Mouse (Mus musculus) E14TG2a.4 (cell line): ENCODE results near the gene Pln.

Experiments
- H3K27me3 ChIP-seq: 2 replicates; pipeline ENCODE4 v1.6.1; 2014; ENCODE audit warnings: low read length, control low read depth; ENCODE audit not compliant: insufficient read depth
- H3K36me3 ChIP-seq: 2 replicates; pipeline ENCODE4 v1.6.1; 2014; ENCODE audit warnings: low read length, control low read depth; ENCODE audit not compliant: insufficient read depth
- H3K4me1 ChIP-seq: replicated peaks from 2 replicates; pipeline ENCODE4 v1.6.1; 2014; ENCODE audit warnings: low read depth, low read length, control low read depth
- H3K4me3 ChIP-seq: replicated peaks from 2 replicates; pipeline ENCODE4 v1.5.1; 2014; ENCODE audit warnings: mild to moderate bottlenecking, low read length
- H3K9me3 ChIP-seq: 2 replicates; pipeline ENCODE4 v1.6.1; 2014; ENCODE audit warnings: low read length, control low read depth
- CTCF ChIP-seq: conservative IDR thresholded peaks from 2 replicates; pipeline ENCODE4 v1.5.1; 2014; ENCODE audit warnings: low read length
- NANOG ChIP-seq: IDR thresholded peaks from 2 replicates; pipeline ENCODE4 v1.6.1; 2014; ENCODE audit warnings: borderline replicate concordance, low read length, mixed read lengths
- POU5F1 ChIP-seq: IDR thresholded peaks from 2 replicates; pipeline ENCODE4 v1.6.1; 2014; ENCODE audit warnings: low read length, borderline replicate concordance

Pln gene

DNA sequence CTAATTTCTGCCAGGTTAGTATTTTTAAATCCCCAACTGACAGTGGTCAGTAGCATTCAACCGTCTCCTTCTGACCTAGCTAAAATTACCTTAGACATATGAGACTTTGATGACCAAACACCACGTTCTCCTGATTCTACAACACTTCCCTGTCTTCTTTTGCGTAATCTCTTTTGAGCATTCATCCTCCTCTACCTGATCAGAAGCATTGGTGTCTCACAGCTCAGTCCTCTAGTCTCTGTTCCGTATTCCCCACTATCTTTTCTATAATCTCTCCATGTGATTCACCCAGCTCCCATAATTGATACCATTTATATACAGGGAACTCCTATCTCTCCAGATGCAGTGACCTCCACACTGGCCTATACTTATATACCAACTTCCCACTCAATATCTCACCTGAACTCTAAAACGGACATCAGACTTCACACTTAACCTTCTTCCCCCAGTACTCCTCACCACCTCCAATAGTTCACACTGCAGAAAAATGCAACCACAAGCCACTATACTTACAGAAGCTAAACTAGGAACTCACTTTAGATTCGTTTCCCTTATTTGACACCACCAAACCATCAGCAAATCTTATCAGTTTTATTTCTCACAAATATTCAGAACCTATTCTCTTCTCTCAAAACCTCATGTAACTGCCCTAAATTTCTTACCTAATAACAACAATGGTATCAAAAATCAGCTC is 36.6 kb downstream of the Pln start:
- Histone ChIP-seq H3K27me3 (peaks cover 12% of the 10 kb centered on the region), H3K9me3 (peaks cover 8% of the 10 kb centered on the region; the same call in 1 of the 2 replicates), H3K4me1 (no peaks in the 10 kb centered on the region), H3K4me3 (no peak overlapping the region), H3K36me3 (no peaks in the 10 kb centered on the region)
- TF ChIP-seq CTCF (no peak), NANOG (no peak), POU5F1 (no peak)

DNA sequence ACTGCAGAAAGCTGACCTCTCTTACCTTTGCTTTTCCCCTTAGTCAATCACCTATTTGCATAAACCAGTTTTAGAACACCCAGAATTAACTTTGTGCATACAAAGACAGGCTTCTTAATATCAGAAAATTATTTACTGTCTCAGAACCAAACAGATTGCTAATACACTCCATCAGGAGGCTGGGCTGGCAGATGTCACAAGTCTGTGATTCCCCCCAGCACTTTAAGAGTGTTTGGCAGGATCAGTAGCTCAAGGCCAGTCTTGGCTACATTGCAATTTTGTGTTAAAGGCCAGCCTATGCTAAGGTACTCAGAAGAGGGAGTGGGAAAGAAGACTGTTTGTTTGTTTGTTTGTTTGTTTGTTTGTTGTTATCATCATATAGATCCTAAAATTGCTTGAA is 39.6 kb downstream of the Pln start:
- TF ChIP-seq NANOG (no peak), POU5F1 (no peak), CTCF (no peak)
- Histone ChIP-seq H3K4me3 (no peak overlapping the region), H3K4me1 (peaks cover 6% of the 10 kb centered on the region; the same call in 1 of the 2 replicates), H3K9me3 (no peaks in the 10 kb centered on the region), H3K36me3 (no peaks in the 10 kb centered on the region), H3K27me3 (peaks cover 19% of the 10 kb centered on the region)

DNA sequence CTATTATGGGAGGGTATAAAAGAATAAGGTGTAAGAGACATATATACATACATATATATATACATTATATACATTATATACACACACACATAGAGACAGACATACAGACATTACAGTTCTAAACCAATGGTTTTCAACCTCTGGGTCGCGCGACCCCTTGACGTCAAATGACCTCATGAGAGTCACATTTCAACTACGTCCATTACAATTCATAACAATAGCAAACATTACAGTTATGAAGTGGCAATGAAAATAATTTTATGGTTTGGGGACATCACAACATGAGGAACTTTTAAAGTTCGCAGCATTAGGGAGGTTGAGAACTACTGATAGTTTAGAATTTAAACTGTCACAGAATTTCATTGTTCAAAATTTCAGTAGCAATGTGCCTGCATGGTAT is 40.8 kb downstream of the Pln start:
- no peak overlapping the region for H3K4me3 ChIP-seq
- TF ChIP-seq CTCF (no peak), POU5F1 (no peak), NANOG (no peak)
- H3K4me1 ChIP-seq, result peaks cover 6% of the 10 kb centered on the region; the same call in 1 of the 2 replicates
- no peaks in the 10 kb centered on the region for H3K9me3 ChIP-seq
- H3K36me3 ChIP-seq, result no peaks in the 10 kb centered on the region
- peaks cover 19% of the 10 kb centered on the region for H3K27me3 ChIP-seq

DNA sequence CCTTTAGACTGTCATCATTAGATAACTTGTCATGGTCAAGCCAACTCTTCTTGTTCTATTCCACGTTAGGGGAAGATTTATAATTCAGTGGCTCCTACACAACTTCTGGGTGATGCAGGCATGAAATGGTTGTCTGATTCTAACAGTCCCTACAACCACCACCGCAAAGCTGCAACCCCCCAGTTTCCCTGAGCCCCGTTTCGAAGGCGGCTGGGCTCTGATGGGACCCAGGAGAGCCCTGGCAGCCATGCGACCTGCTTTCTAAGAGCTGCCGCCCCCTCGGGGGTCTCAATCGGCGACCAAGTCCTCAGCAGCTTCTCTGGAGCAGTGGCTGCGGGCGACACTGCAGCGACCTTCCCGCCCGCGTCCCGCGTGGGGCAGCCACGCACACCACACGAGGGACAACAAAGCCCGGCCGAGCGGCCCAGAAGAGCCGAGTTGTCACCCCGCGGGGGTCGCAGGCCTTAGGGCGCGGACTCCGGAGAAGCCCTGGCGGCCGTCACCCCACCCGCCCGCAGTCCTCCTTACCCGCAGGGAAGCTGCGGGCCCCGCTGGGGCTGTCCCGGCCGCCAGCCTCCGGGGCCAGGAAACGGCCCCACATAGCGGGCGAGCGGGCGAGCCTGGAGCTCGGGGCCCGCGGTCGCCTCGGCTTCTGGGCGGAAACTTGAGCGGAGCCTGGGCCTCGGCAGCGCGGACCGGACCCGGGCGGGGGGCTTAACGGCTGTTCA is 41.7 kb downstream of the Pln start:
- no peak for TF ChIP-seq POU5F1
- TF ChIP-seq CTCF, result no peak
- no peak for TF ChIP-seq NANOG
- peaks cover 6% of the 10 kb centered on the region; the same call in 1 of the 2 replicates for H3K4me1 ChIP-seq
- no peaks in the 10 kb centered on the region for H3K36me3 ChIP-seq
- H3K27me3 ChIP-seq, result peaks cover 19% of the 10 kb centered on the region
- H3K4me3 ChIP-seq, result peak overlapping the region; percentile 90
- H3K9me3 ChIP-seq, result no peaks in the 10 kb centered on the region

DNA sequence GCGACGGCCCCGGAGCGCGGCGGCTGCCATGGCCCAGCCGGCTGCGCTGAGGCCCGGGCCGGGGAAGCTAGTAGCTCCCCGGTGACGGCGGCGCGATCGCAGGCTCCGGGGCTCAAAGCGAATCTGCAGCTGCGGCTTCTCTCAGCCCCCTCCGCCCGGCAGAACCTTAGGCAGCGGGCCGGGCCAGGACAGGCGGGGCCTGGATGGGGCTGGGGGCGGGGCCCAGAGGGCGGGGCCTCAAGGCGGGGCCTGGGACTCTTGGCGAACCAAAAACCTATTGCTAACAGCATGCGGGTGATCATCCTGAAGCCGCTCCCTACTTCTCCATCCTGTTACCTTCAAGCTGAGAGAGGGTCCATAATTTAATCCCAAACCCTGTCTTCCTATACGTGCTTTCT is 42.2 kb downstream of the Pln start, which contains the start of gene Cep85l:
Gene Cep85l, minus strand, starts transcription at position 239 of the 398 bp plus-strand sequence.
- Histone ChIP-seq H3K4me3 (peak within 1 kb of the TSS; percentile 90), H3K27me3 (peaks cover 19% of the 10 kb centered on the region), H3K4me1 (peaks cover 6% of the 10 kb centered on the region; the same call in 1 of the 2 replicates), H3K36me3 (no peaks in the 10 kb centered on the region), H3K9me3 (no peaks in the 10 kb centered on the region)
- TF ChIP-seq POU5F1 (no peak), CTCF (no peak), NANOG (no peak)

DNA sequence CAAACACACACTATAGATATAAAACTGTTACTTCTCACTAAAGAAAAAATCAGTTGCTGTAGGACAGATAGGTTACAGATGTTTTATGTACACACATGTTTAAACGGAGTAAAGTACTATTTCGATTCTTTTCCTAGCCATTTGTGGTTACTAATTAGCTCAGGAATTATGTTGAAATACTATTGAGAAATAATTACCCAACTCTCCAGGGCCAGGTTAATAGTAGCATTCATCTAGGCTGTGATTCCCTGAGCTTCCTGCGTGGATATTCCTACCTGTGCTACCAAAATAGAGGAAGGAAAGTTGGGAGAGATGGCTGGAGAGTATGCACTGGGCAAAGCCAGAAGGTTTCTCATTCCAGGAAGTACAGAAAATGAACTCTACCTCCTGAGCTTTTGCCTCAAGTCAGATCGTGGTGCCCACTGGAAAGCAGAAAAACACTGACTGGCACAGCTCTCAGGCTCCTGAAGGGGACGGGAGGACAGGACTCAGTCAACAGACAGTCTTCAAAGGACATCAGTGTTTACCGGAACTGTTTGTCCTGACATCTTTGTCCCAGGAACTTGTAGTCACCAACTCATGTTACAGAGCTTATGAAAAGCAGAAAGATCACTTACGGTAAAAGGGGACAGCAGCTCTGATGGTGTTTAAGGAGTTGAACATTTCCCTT is 45.4 kb downstream of the Pln start:
- H3K9me3 ChIP-seq, result no peaks in the 10 kb centered on the region
- peaks cover 16% of the 10 kb centered on the region for H3K27me3 ChIP-seq
- no peak overlapping the region for H3K4me3 ChIP-seq
- TF ChIP-seq CTCF (no peak), NANOG (no peak), POU5F1 (no peak)
- H3K4me1 ChIP-seq, result peaks cover 6% of the 10 kb centered on the region
- no peaks in the 10 kb centered on the region for H3K36me3 ChIP-seq

DNA sequence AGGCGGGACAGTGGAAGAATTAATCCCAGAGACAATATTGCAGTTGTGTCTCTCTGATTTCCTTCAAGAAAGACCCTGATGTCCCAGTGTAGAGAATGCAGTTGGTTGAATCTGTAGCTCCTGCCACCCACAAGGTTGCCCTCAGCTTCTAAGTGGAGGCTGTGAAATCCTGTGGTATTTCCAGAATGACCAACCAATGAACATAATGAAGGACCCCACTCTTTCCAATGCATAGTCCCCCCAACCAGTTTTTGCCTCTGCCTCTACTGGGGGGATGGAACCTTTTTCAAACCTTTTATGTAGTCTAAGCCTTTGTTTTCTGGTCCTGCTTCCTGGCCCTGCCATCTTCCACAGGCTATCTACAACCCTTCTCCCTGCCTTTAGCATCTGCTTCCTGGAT is 47.4 kb downstream of the Pln start:
- H3K36me3 ChIP-seq, result no peaks in the 10 kb centered on the region
- TF ChIP-seq POU5F1, result no peak
- no peak for TF ChIP-seq CTCF
- no peak for TF ChIP-seq NANOG
- peaks cover 5% of the 10 kb centered on the region for H3K4me1 ChIP-seq
- H3K4me3 ChIP-seq, result no peak overlapping the region
- H3K9me3 ChIP-seq, result no peaks in the 10 kb centered on the region
- H3K27me3 ChIP-seq, result peaks cover 6% of the 10 kb centered on the region; the same call in 1 of the 2 replicates

DNA sequence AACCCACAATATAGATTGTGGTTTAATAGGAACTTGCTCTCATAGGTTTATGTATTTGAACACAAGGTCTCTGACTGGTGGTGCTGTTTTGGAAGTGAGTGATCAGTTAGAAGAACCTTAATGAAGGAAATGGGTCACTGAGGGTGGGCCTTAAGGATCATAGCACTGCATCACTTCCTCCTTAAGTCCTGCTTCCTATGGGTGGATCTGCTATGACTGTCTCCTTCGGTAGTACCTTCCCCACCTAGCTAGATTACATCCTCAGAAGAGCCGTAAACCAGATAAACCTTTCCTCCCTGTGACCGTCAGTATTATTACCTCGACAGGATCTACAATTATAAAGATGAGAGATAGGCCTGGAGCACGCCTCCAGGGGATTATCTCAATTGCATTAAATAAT is 48.0 kb downstream of the Pln start:
- Histone ChIP-seq H3K36me3 (no peaks in the 10 kb centered on the region), H3K9me3 (no peaks in the 10 kb centered on the region), H3K4me1 (no peaks in the 10 kb centered on the region; the same call in 1 of the 2 replicates), H3K4me3 (no peak overlapping the region), H3K27me3 (peaks cover under 1% of the 10 kb centered on the region; the same call in 1 of the 2 replicates)
- TF ChIP-seq CTCF (no peak), POU5F1 (no peak), NANOG (no peak)
